Mouse (Mus musculus): Measurements from ENCODE around the gene Lrp11. TPM values are rescaled to one million over a fixed set of nuclear protein-coding genes. Genes with fewer than 3 reads are reported as not detected.
"Not testable (repeated sequence)": the region's sequence is repeated elsewhere in the genome, so short reads cannot be mapped to it uniquely, and the experiment has no call there.

Gene Lrp11
- total and polyA plus RNA-seq, 2 experiments: 1.2 to 1.4 TPM

DNA sequence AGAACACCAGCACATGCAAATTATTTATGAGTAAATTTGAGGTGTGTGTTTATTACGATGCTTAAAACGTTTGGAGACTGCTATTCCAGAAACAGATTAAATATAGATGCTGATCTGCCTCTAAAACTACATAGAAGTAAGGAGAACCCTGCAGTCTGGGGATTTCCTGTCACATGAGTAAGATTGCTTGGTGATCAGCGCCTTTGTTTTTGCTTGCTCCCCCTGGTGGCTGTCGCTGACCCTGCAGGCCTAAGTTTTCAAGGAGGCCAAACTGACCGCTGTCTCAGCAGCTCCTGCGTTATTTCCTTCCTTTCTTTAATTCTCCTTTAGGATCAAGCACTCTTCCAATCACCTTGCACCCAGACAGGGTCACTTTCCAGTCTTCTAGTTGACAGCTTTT is 11.0 kb downstream of the Lrp11 start:
- H3K4me3 ChIP-seq (ENCODE audit: insufficient read depth, low read depth, low read length): no peak overlapping the region
- DNase-seq (ENCODE audit: extremely low read depth, low read depth, low spot score): peak; percentile 53
- no peaks in the 10 kb centered on the region for H3K27me3 ChIP-seq (ENCODE audit: control insufficient read depth, insufficient read depth, low read length)
- 12% methylated on average over 6 of the region's 6 CpGs for WGBS
- no peaks in the 10 kb centered on the region for H3K36me3 ChIP-seq (ENCODE audit: control insufficient read depth, insufficient read depth, low read length)
- H3K79me2 ChIP-seq (ENCODE audit: control insufficient read depth, insufficient read depth, low read length): no peaks in the 10 kb centered on the region
- no peak overlapping the region for H3K9ac ChIP-seq (ENCODE audit: low read depth, low read length)
- no peaks in the 10 kb centered on the region for H3K4me1 ChIP-seq (ENCODE audit: control insufficient read depth, insufficient read depth, low read length)
- H3K27ac ChIP-seq (replicated peaks; ENCODE audit: insufficient read depth, low read depth, low read length): no peak overlapping the region
- TF ChIP-seq POLR2A (IDR thresholded peaks at IDR 0.05; ENCODE audit: extremely low read depth, insufficient read depth, low read length) (no peak), CTCF (IDR thresholded peaks at IDR 0.05; ENCODE audit: low read depth, low read length) (peak; percentile 95)

DNA sequence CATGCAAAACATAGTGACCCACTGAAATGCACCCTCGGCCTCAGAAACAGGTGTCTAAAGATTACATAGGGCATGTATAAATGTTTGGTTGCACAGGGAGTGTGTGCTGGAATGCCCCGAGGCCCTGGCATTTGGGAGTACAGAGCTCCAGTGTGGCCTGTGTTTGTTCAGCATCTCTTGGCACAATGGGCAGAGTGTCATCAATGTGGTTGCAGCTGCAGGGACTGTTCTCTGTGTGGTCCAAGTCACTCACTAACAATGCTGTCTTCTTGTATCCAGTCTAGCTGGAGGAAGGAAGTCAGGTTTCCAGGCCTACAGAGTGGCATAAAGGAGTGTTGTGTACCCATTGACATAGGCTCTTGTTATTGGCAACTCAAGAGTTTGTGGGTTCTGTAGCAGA is 15.6 kb downstream of the Lrp11 start:
- WGBS: 78% methylated on average over 2 of the region's 2 CpGs
- no peak overlapping the region for H3K4me3 ChIP-seq (ENCODE audit: insufficient read depth, low read depth, low read length)
- no peaks in the 10 kb centered on the region for H3K36me3 ChIP-seq (ENCODE audit: control insufficient read depth, insufficient read depth, low read length)

GRCm38 (mm10) chr10:7606437-7606836 is 16.8 kb downstream of the Lrp11 start:
- Histone ChIP-seq H3K4me3 (ENCODE audit: insufficient read depth, low read depth, low read length) (no peak overlapping the region), H3K9ac (ENCODE audit: low read depth, low read length) (no peak overlapping the region), H3K4me1 (ENCODE audit: control insufficient read depth, insufficient read depth, low read length) (no peaks in the 10 kb centered on the region), H3K27ac (replicated peaks; ENCODE audit: insufficient read depth, low read depth, low read length) (no peak overlapping the region), H3K36me3 (ENCODE audit: control insufficient read depth, insufficient read depth, low read length) (no peaks in the 10 kb centered on the region), H3K27me3 (ENCODE audit: control insufficient read depth, insufficient read depth, low read length) (no peaks in the 10 kb centered on the region), H3K79me2 (ENCODE audit: control insufficient read depth, insufficient read depth, low read length) (no peaks in the 10 kb centered on the region)
- DNase-seq (ENCODE audit: extremely low read depth, low read depth, low spot score): no peak
- WGBS: 83% methylated on average over 2 of the region's 2 CpGs
- TF ChIP-seq POLR2A (IDR thresholded peaks at IDR 0.05; ENCODE audit: extremely low read depth, insufficient read depth, low read length): no peak
- no peak for TF ChIP-seq CTCF (IDR thresholded peaks at IDR 0.05; ENCODE audit: low read depth, low read length)

More for the DNA sequence above, 15.6 kb downstream of the Lrp11 start:
- H3K27me3 ChIP-seq (ENCODE audit: control insufficient read depth, insufficient read depth, low read length): no peaks in the 10 kb centered on the region
- no peak for DNase-seq (ENCODE audit: extremely low read depth, low read depth, low spot score)
- no peaks in the 10 kb centered on the region for H3K79me2 ChIP-seq (ENCODE audit: control insufficient read depth, insufficient read depth, low read length)
- TF ChIP-seq POLR2A (IDR thresholded peaks at IDR 0.05; ENCODE audit: extremely low read depth, insufficient read depth, low read length) (no peak), CTCF (IDR thresholded peaks at IDR 0.05; ENCODE audit: low read depth, low read length) (no peak)
- H3K9ac ChIP-seq (ENCODE audit: low read depth, low read length): no peak overlapping the region
- H3K4me1 ChIP-seq (ENCODE audit: control insufficient read depth, insufficient read depth, low read length): no peaks in the 10 kb centered on the region
- H3K27ac ChIP-seq (replicated peaks; ENCODE audit: insufficient read depth, low read depth, low read length): no peak overlapping the region

DNA sequence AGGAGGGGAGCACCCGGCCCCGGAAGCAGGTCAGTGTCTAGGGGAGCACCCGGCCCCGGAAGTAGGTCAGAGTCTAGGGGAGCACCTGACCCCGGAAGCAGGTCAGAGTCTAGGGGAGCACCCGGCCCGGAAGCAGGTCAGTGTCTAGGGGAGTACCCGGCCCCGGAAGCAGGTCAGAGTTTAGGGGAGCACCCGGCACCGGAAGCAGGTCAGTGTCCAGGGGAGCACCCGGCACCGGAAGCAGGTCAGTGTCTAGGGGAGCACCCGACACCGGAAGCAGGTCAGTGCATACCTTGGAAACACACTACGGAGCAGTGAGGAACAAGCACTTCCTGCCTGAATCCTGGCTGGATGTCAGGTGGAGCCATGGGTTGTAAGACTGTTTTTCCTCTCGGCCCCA is 19.0 kb downstream of the Lrp11 start:
- no peaks in the 10 kb centered on the region for H3K36me3 ChIP-seq (ENCODE audit: control insufficient read depth, insufficient read depth, low read length)
- no peak overlapping the region for H3K27ac ChIP-seq (replicated peaks; ENCODE audit: insufficient read depth, low read depth, low read length)
- no peak for DNase-seq (ENCODE audit: extremely low read depth, low read depth, low spot score)
- WGBS: 91% methylated on average over 17 of the region's 17 CpGs
- H3K79me2 ChIP-seq (ENCODE audit: control insufficient read depth, insufficient read depth, low read length): no peaks in the 10 kb centered on the region
- H3K27me3 ChIP-seq (ENCODE audit: control insufficient read depth, insufficient read depth, low read length): no peaks in the 10 kb centered on the region
- TF ChIP-seq CTCF (IDR thresholded peaks at IDR 0.05; ENCODE audit: low read depth, low read length) (no peak), POLR2A (IDR thresholded peaks at IDR 0.05; ENCODE audit: extremely low read depth, insufficient read depth, low read length) (no peak)
- no peak overlapping the region for H3K9ac ChIP-seq (ENCODE audit: low read depth, low read length)
- no peak overlapping the region for H3K4me3 ChIP-seq (ENCODE audit: insufficient read depth, low read depth, low read length)
- H3K4me1 ChIP-seq (ENCODE audit: control insufficient read depth, insufficient read depth, low read length): no peaks in the 10 kb centered on the region

- no peaks in the 10 kb centered on the region for H3K36me3 ChIP-seq (ENCODE audit: control insufficient read depth, insufficient read depth, low read length)
- no peaks in the 10 kb centered on the region for H3K27me3 ChIP-seq (ENCODE audit: control insufficient read depth, insufficient read depth, low read length)
- no peak overlapping the region for H3K27ac ChIP-seq (replicated peaks; ENCODE audit: insufficient read depth, low read depth, low read length)
- H3K79me2 ChIP-seq (ENCODE audit: control insufficient read depth, insufficient read depth, low read length): no peaks in the 10 kb centered on the region
- H3K4me3 ChIP-seq (ENCODE audit: insufficient read depth, low read depth, low read length): no peak overlapping the region
- WGBS: 84% methylated on average over 6 of the region's 6 CpGs
- no peaks in the 10 kb centered on the region for H3K4me1 ChIP-seq (ENCODE audit: control insufficient read depth, insufficient read depth, low read length)
- no peak for DNase-seq (ENCODE audit: extremely low read depth, low read depth, low spot score)
- TF ChIP-seq CTCF (IDR thresholded peaks at IDR 0.05; ENCODE audit: low read depth, low read length) (no peak), POLR2A (IDR thresholded peaks at IDR 0.05; ENCODE audit: extremely low read depth, insufficient read depth, low read length) (no peak)
- no peak overlapping the region for H3K9ac ChIP-seq (ENCODE audit: low read depth, low read length)
These were observed 22.0 kb downstream of the Lrp11 start for GRCm38 (mm10) chr10:7611647-7612046.

DNA sequence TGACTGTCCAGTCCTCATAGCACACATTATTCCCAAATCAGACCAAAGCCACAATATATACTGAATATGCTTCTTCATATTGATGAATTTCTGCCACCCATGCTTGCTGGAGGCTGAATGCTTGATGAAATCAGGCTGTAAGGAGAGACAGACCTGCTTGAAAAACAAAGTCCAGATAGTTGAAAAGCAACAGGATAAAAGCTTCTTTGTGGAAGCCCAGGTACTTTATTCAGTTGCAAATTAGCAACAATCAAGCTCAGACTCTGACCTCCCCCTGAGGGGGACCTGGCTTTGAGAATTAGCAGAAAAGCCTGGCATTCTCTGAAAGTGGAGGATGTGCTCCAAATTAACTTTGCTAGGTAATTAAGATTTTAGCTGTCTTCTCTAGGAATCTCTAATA is 22.6 kb downstream of the Lrp11 start:
- H3K27me3 ChIP-seq (ENCODE audit: control insufficient read depth, insufficient read depth, low read length); H3K36me3 ChIP-seq (ENCODE audit: control insufficient read depth, insufficient read depth, low read length); H3K4me1 ChIP-seq (ENCODE audit: control insufficient read depth, insufficient read depth, low read length); H3K27ac ChIP-seq (replicated peaks; ENCODE audit: insufficient read depth, low read depth, low read length); H3K79me2 ChIP-seq (ENCODE audit: control insufficient read depth, insufficient read depth, low read length); H3K4me3 ChIP-seq (ENCODE audit: insufficient read depth, low read depth, low read length); H3K9ac ChIP-seq (ENCODE audit: low read depth, low read length); DNase-seq (ENCODE audit: extremely low read depth, low read depth, low spot score): not testable (repeated sequence)
